Mouse (Mus musculus) midbrain, embryonic 12.5 days (tissue): ENCODE data around the gene Ndufs5. TPM values are rescaled to one million over a fixed set of nuclear protein-coding genes. Genes with fewer than 3 reads are reported as not detected.

ENCODE experiments used
- ATAC-seq: fragments of 200-750 bp; cut with Nextera tagmentation; 2 replicates; pipeline ENCODE4 v1.8.0; 2017; ENCODE audit warnings: low read depth, moderate TSS enrichment, moderate library complexity; ENCODE audit not compliant: low FRiP score
- H3K27ac ChIP-seq: fragments of 300-500 bp; sonication (generic); replicated peaks from 2 replicates; pipeline ENCODE4 v1.5.1; 2016; ENCODE audit warnings: mild to moderate bottlenecking
- H3K27me3 ChIP-seq: fragments of 300-500 bp; sonication (generic); 2 replicates; pipeline ENCODE4 v1.6.1; 2016; ENCODE audit warnings: mild to moderate bottlenecking
- H3K36me3 ChIP-seq: fragments of 300-500 bp; sonication (generic); 2 replicates; pipeline ENCODE4 v1.6.1; 2016
- H3K4me1 ChIP-seq: fragments of 300-500 bp; sonication (generic); 2 replicates; pipeline ENCODE4 v1.6.1; 2016
- H3K4me2 ChIP-seq: fragments of 300-500 bp; sonication (generic); replicated peaks from 2 replicates; pipeline ENCODE4 v1.6.1; 2016; ENCODE audit warnings: mild to moderate bottlenecking, moderate library complexity
- H3K4me3 ChIP-seq: fragments of 300-500 bp; sonication (generic); 2 replicates; pipeline ENCODE4 v1.5.1; 2016; ENCODE audit warnings: mild to moderate bottlenecking
- H3K9ac ChIP-seq: fragments of 300-500 bp; sonication (generic); replicated peaks from 2 replicates; pipeline ENCODE4 v1.6.1; 2016; ENCODE audit warnings: mild to moderate bottlenecking, moderate library complexity
- H3K9me3 ChIP-seq: fragments of 300-500 bp; sonication (generic); 2 replicates; pipeline ENCODE4 v1.6.1; 2016; ENCODE audit warnings: mild to moderate bottlenecking
- WGBS: fragments of 180-500 bp; shearing (Covaris S2); methylation state at CpG from one replicate; pipeline ENCODE4 v1.1.7; 2016; 5-methylcytosine and 5-hydroxymethylcytosine counted together
- polyA plus RNA-seq: library from polyadenylated mRNA; unstranded; fragments of >200 nt; fragmentation: Nextera tagmentation; extraction: Ambion mirVana; gene quantifications from 2 replicates; pipeline ENCODE4 v1.2.1, GENCODE M21; 2016

Gene Ndufs5
- polyA plus RNA-seq, 1 experiment from 2014 or later, result 329 TPM

DNA sequence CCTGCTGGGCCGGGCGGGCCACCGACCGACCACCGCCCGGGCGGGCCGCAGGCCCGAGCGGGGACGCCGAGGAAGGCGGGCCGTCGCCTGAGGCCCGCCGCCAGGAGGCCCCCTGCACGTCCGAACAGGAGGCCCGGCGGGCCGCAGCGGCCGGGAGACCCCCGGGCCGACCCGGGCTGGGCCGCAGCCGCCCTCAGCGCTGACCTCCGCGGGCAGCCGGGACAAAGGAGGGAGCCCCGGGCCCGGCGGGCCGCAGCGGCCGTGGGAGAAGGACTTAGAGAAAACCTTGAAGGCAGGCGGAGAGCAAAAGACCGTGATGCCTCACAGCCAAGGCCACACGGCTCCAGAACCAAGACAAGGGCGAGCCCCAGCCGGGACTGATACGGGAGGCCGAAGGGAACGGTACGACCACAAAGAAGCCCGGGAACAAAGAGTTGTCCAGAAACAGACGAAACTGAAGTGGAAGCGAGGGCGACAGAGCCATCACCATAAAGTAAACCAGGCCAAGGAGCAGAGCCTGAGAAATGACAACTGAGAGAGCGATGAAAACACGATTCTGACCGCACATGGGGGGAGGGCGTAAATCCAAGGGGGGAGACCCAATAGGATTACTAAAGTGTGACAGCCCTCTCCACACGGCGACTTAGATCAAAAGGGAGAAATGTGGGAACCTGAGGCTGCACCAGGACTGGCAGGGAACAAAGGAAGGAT is 52.9 kb downstream of the Ndufs5 start:
- ATAC-seq, result peak; percentile 64
- WGBS, result under 1% methylated on average over 55 of the region's 58 CpGs
- Histone ChIP-seq H3K9me3 (no peaks in the 10 kb centered on the region), H3K27ac (peak overlapping the region; percentile 100), H3K4me2 (peak overlapping the region; percentile 70), H3K4me3 (peak overlapping the region; percentile 96), H3K36me3 (no peaks in the 10 kb centered on the region; the same call in 1 of the 2 replicates), H3K27me3 (no peaks in the 10 kb centered on the region), H3K9ac (peak overlapping the region; percentile 100), H3K4me1 (peaks cover 61% of the 10 kb centered on the region)

DNA sequence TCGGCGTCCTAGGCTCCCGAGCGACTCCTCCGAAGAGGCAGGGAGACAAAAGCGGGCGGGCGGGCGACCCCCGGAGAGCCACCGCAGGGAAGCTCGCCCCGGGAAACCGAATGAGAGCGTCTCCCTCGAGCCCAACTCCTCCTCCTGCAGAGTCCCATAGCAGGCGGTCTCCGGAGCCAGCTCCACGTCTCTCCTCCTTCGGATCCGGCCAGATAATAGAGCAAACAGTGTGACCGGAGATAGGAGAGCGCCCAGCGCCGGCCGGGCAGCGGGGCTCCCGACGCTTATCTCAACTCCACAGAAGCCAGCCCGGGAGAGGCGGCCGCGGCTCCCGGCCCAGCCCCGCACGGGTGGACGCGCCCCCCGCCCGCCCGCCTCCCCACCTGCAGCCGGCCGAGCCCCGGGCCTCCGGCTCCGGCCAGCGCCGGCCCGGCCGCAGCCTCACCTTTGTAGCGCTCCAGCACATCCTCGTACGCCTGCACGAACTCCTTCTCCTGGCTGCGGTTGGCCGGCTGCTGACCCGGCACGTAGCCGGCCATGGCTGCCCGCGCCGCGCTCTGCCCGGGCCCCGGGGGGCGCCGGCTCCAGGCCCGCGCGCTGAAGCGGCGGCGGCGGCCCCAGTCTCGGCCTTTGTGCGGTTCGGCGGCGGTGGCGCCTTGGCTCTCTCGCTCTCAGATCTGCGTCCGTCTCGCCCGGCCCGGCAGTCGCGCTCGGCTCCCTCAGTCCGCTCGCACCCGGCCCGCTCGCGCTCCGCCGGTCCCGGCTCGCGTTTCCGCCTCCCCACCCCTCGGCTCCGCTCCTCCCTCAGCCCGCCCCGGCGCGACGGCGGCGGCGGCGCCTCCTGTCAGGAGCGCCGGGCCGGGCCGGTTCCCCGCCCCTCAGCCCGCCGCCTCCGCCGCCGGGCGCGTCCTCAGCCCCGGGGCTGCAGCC is 53.7 kb downstream of the Ndufs5 start:
- Histone ChIP-seq H3K27me3 (no peaks in the 10 kb centered on the region), H3K4me1 (peaks cover 54% of the 10 kb centered on the region), H3K4me2 (peak overlapping the region; percentile 70), H3K9me3 (no peaks in the 10 kb centered on the region), H3K36me3 (no peaks in the 10 kb centered on the region; the same call in 1 of the 2 replicates), H3K27ac (peak overlapping the region; percentile 100), H3K4me3 (peak overlapping the region; percentile 96), H3K9ac (peak overlapping the region; percentile 100)
- under 1% methylated on average over 104 of the region's 125 CpGs for WGBS
- ATAC-seq, result peak; percentile 57

DNA sequence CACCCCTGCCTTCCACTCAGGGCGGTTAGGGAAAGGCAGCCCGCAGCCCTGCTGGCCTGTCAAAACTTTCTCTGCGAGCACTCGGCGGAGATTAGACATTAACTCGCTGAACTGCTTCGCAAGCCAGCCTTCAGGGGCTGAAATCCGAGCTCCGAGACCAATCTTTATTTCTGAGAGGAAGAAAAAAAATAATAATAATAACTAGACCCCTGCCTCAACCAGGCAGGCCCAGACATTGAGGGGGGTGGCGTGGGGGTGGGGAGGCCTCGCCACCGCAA is 54.4 kb downstream of the Ndufs5 start:
- Histone ChIP-seq H3K27me3 (no peaks in the 10 kb centered on the region), H3K9me3 (no peaks in the 10 kb centered on the region), H3K4me1 (peaks cover 54% of the 10 kb centered on the region), H3K27ac (peak overlapping the region; percentile 100), H3K4me2 (peak overlapping the region; percentile 70), H3K36me3 (no peaks in the 10 kb centered on the region; the same call in 1 of the 2 replicates), H3K9ac (peak overlapping the region; percentile 100), H3K4me3 (peak overlapping the region; percentile 96)
- ATAC-seq, result no peak
- under 1% methylated on average over 12 of the region's 12 CpGs for WGBS

DNA sequence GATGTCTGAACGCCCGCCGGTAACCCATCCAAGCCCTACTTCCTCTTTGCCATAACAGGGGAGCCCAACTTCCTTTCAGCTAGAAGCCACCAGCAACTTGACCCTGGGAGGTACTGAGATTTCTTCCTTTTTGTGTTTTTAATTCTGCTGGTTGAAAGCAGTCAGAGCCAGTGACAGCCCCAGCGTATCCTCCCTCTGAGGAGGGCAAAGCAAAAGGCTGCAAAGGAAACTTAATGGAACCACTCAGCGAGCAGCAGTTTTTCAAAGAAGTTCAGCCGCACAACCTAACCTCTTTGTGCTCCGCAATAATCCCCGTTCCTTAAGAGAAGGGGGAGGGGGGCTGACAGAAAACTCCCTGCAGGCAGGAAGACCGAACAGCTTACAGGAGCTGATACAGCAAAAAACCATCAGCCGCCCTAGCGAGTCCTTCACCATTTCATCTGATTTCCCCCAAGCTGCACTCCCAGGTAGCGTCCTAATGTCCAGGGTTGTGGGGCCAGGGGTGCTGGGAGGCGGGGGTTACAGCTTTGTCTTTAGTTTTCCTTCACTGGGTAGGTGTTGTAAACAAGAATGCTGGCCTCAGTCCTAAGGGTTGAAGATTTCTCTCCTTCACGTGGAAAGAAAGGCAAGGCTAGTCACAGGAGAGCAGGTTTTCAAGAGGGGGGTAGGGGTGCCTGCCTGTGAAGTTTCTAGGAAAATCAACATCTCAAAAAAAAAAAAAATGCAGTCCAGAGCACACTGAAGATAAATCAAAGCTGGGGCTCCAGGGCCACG is 54.9 kb downstream of the Ndufs5 start:
- H3K4me2 ChIP-seq, result peak overlapping the region; percentile 70
- WGBS, result under 1% methylated on average over 15 of the region's 15 CpGs
- H3K4me1 ChIP-seq, result peaks cover 54% of the 10 kb centered on the region
- H3K27ac ChIP-seq, result peak overlapping the region; percentile 100
- H3K36me3 ChIP-seq, result no peaks in the 10 kb centered on the region; the same call in 1 of the 2 replicates
- H3K9me3 ChIP-seq, result no peaks in the 10 kb centered on the region
- peak overlapping the region; percentile 100 for H3K9ac ChIP-seq
- ATAC-seq, result no peak
- H3K27me3 ChIP-seq, result no peaks in the 10 kb centered on the region
- peak overlapping the region; percentile 96 for H3K4me3 ChIP-seq

Other genes starting within 250 kb of the Ndufs5 start
- 78.3 and 79.3 TPM in 2 replicates for gene Macf1, start 33.8 kb downstream of the Ndufs5 start, polyA plus RNA-seq
- 102 and 103 TPM in 2 replicates for gene Akirin1, start 32.1 kb upstream of the Ndufs5 start, polyA plus RNA-seq
- gene Rhbdl2, start 69.7 kb upstream of the Ndufs5 start, polyA plus RNA-seq, result 0.47 and 1.2 TPM in 2 replicates
- not detected in 2 replicates for gene 4933427I04Rik, start 141.5 kb upstream of the Ndufs5 start, polyA plus RNA-seq
- 49.9 and 51.5 TPM in 2 replicates for gene Mycbp, start 186.6 kb upstream of the Ndufs5 start, polyA plus RNA-seq
- 59.5 and 59.6 TPM in 2 replicates for gene Rragc, start 199.2 kb upstream of the Ndufs5 start, polyA plus RNA-seq
- gene 4930535I16Rik, start 199.8 kb upstream of the Ndufs5 start, polyA plus RNA-seq, result not detected in 2 replicates